Mouse (Mus musculus) cortical plate, adult 2 months (tissue): ENCODE data around the gene Yif1b.

ENCODE experiments used
- CTCF ChIP-seq: fragments of 200-500 bp; IDR thresholded peaks from 2 replicates; pipeline ENCODE4 v1.5.1; 2011; ENCODE audit warnings: mild to moderate bottlenecking, control low read depth, low read length; ENCODE audit not compliant: insufficient read depth; ENCODE audit errors: extremely low read depth
- POLR2A ChIP-seq: fragments of 200-500 bp; IDR thresholded peaks from 2 replicates; pipeline ENCODE4 v1.6.1; 2011; ENCODE audit warnings: mild to moderate bottlenecking, low read length, control low read depth; ENCODE audit not compliant: insufficient read depth; ENCODE audit errors: extremely low read depth

DNA sequence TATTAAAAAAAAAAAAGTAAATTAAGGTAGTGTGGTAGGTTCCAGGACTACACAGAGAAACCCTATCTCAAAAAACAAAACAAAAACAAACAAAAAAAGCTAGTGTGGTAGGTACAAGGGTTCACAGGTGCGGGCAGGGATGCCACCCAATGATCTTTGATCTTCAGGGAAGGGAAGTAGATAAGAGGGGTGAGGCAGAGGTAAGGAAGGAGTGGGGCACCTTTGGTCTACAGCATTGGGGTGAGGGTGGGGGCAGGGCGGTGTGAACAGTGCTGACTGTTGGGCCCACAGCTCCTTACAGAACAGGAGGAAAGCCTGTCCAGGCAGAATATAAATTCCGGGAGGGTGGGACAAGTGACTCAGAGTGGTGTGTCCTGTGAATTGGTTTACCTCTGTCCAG lies 13.0 kb downstream of the Yif1b start:
- TF ChIP-seq CTCF (no peak), POLR2A (no peak)
